Mouse (Mus musculus): ENCODE data around the gene 4921530L21Rik. TPM values are rescaled to one million over a fixed set of nuclear protein-coding genes. Genes with fewer than 3 reads are reported as not detected.

The 4921530L21Rik gene
- under 1 TPM in 1 of 2 experiments, not detected in 1; 0.32 TPM for total RNA-seq (2021)
- long read RNA-seq = 0 reads

DNA sequence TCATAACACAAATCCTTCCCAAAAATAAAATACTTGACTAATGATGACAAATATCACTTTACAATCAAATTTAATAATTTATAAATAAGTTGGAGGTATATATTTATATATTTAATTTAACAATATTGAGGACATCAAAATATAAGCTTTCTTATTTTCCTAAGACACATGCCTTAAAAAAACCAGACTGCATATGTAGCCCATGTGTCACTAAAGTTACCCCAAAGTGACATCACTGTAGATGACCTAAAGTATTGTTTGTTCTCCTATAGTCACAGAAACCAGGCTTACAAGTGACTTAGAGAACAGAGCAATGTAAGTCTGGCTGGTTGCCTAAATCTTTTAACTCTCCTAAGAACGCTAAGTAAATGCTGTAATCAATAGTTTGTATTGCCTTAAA is at the start of gene 4921530L21Rik:
TSS of gene 4921530L21Rik (plus strand) at position 301 of the 400 bp plus-strand sequence.
- no peak for DNase-seq (ENCODE audit: low spot score in 2 of 2)

DNA sequence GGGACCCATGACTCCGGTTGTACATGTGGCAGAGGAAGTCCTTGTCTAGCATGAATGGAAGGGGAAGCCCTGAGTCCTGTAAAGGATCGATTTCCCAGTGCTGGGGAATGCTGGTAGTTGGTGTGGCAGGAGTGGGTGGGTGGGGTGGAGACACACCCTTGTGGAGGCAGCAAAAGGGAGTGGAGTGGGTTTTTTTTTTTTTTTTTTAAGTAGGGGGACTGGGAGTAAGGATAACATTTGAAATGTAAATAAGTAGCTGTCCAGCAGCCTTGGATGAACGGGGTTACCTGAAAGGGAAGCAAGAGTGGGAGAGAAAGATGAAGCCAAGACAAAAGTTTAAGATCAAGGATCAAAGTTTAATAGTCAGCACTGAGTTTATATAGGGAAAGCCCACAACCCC is 47.2 kb upstream of the 4921530L21Rik start:
- DNase-seq (ENCODE audit: low spot score in 2 of 2) = no peak

- no peak for DNase-seq (ENCODE audit: low spot score in 2 of 2)
Measured at GRCm38 (mm10) chr14:95862981-95863380, 18.1 kb upstream of the 4921530L21Rik start.

- DNase-seq (ENCODE audit: low spot score in 2 of 2) = peak; percentile 6 to 15
Measured at GRCm38 (mm10) chr14:95865676-95866416, 15.2 kb upstream of the 4921530L21Rik start.

DNA sequence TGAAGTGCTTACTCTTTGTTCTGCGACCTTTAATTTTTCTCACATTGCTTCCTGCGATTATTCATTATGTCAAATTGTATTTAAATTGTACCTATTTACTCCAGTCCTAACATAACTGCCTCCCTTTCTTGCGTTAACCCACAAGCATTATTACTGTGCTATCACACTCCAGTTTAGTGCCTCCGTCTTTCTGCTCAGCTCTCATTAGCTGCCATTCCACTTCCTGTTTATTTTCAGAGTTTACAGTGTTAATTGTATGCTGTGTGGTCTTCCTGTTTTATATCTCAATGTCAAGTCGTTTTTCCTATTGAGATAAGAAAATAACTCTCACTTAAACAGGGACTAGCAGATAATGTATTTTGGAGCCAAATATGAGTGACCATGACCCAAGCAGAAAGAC is 9.0 kb upstream of the 4921530L21Rik start:
- DNase-seq (ENCODE audit: low spot score in 2 of 2) = no peak

DNA sequence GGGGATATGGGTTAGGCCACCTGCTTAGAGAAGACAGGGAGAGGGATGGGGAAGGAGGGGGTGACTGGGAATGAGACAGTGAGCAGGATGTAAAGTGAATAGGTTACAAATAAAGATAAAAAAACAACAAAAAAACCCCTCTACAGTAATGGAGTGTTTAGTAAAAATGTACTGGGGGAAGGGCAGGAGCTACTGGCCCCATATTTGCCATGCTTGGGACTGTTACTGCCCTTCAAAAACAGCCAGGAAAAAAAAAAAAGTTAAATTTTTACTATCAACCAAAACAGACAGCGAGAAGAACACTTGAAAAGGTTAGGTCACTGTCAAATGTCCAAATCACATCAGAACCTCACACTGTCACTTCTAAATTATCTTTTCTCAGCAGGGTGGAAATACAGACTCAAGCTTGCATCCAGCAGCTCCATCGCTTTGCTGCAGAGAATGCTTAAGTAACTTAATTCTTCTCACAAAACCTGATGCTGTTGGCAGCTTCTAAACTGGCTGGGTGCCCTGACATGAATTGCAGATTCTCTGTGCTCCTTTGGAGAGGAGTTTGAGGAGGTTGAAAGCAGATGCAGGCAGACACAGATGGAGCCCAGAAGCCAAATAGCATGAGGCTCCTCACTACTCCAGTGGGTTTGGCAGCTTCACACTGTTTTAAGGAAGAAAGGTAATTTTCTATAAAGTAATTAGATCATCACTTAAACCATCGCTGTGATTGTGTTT is 4.1 kb upstream of the 4921530L21Rik start:
- peak; percentile 65 to 75 for DNase-seq (ENCODE audit: low spot score in 2 of 2)

DNA sequence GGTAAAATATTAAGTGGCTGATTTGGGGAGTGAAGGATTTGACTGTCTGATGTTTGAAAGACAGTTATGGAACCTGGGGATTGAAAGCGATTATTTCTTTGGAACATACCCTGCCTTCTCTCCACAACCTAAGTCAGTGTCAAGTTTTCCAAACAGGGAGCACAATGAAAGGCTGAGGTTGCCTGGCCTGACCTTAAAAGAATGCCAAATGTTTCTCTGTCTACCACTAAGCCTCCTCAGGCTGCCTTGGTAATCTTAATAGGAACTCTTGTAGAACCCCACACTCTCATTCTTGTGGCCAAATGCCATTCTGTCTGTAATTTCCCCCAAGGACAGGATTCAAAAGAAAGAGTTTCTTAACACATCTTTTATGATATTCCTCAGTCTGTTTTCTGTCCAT is 3.5 kb upstream of the 4921530L21Rik start:
- DNase-seq (ENCODE audit: low spot score in 2 of 2) = no peak

- no peak for DNase-seq (ENCODE audit: low spot score in 2 of 2)
Measured at GRCm38 (mm10) chr14:95899458-95899857, 18.4 kb downstream of the 4921530L21Rik start.

GRCm38 (mm10) chr14:95904591-95905095 is 23.6 kb downstream of the 4921530L21Rik start:
- DNase-seq (ENCODE audit: low spot score in 2 of 2) = no peak

- DNase-seq (ENCODE audit: low spot score in 2 of 2) = peak; percentile 23 to 43
Measured at GRCm38 (mm10) chr14:95913293-95913692, 32.2 kb downstream of the 4921530L21Rik start.

- no peak for DNase-seq (ENCODE audit: low spot score in 2 of 2)
Measured at GRCm38 (mm10) chr14:95926742-95927141, 45.7 kb downstream of the 4921530L21Rik start.

- DNase-seq (ENCODE audit: low spot score in 2 of 2) = no peak
Measured at GRCm38 (mm10) chr14:95927810-95928785, 47.0 kb downstream of the 4921530L21Rik start.

Measured in layer of hippocampus, postnatal 10 days (tissue).